Mouse (Mus musculus): Measurements from ENCODE around the gene Pcyox1. TPM values are rescaled to one million over a fixed set of nuclear protein-coding genes. Genes with fewer than 3 reads are reported as not detected.

Gene Pcyox1
- total RNA-seq (2021): 208 and 254 TPM in 2 replicates
- long read RNA-seq, full-length matches to known transcripts: 145 of 225 reads
- long read RNA-seq, partial matches to known transcripts: 29 of 225 reads
- long read RNA-seq, other reads (novel, unspliced or antisense): 51 of 225 reads

- peak; percentile 90 for DNase-seq
Measured at GRCm38 (mm10) chr6:86396581-86397256, at the start of gene Pcyox1. Gene Pcyox1 (minus strand): TSS chr6:86397154.

GRCm38 (mm10) chr6:86445551-86445950, 48.6 kb upstream of the Pcyox1 start:
- no peak for DNase-seq

- no peak for DNase-seq
Measured at GRCm38 (mm10) chr6:86441571-86441970, 44.6 kb upstream of the Pcyox1 start.

GRCm38 (mm10) chr6:86439531-86439930, 42.6 kb upstream of the Pcyox1 start:
- no peak for DNase-seq

GRCm38 (mm10) chr6:86439119-86439496, 42.2 kb upstream of the Pcyox1 start:
- no peak for DNase-seq

GRCm38 (mm10) chr6:86438272-86439118, 41.5 kb upstream of the Pcyox1 start, which contains the start of gene C87436:
Gene C87436 (plus strand): TSS chr6:86438374.
- peak; percentile 94 for DNase-seq

GRCm38 (mm10) chr6:86437711-86438110, 40.8 kb upstream of the Pcyox1 start:
- DNase-seq: peak; percentile 41

GRCm38 (mm10) chr6:86433696-86434095, 36.7 kb upstream of the Pcyox1 start:
- no peak for DNase-seq

GRCm38 (mm10) chr6:86431531-86431930, 34.6 kb upstream of the Pcyox1 start:
- DNase-seq: no peak

GRCm38 (mm10) chr6:86426358-86426757, 29.4 kb upstream of the Pcyox1 start, which contains the start of gene Gm44790:
Gene Gm44790 (plus strand): TSS chr6:86426658.
- no peak for DNase-seq

- no peak for DNase-seq
Measured at GRCm38 (mm10) chr6:86420491-86420890, 23.5 kb upstream of the Pcyox1 start.

GRCm38 (mm10) chr6:86419239-86419638, 22.3 kb upstream of the Pcyox1 start:
- DNase-seq: no peak

GRCm38 (mm10) chr6:86418711-86419110, 21.8 kb upstream of the Pcyox1 start:
- DNase-seq: no peak

GRCm38 (mm10) chr6:86406306-86406705, 9.4 kb upstream of the Pcyox1 start:
- no peak for DNase-seq

GRCm38 (mm10) chr6:86404996-86405395, 8.0 kb upstream of the Pcyox1 start:
- no peak for DNase-seq

- peak; percentile 97 for DNase-seq
Measured at GRCm38 (mm10) chr6:86404100-86404861, 7.3 kb upstream of the Pcyox1 start, which contains the start of gene Tia1. Gene Tia1 (plus strand): TSS chr6:86404219.

GRCm38 (mm10) chr6:86403728-86404099, 6.8 kb upstream of the Pcyox1 start:
- peak; percentile 83 for DNase-seq

GRCm38 (mm10) chr6:86402681-86403607, 6.0 kb upstream of the Pcyox1 start:
- no peak for DNase-seq

- DNase-seq: peak; percentile 67
Measured at GRCm38 (mm10) chr6:86400972-86401371, 4.0 kb upstream of the Pcyox1 start.

GRCm38 (mm10) chr6:86399995-86400394, 3.0 kb upstream of the Pcyox1 start:
- DNase-seq: no peak

- no peak for DNase-seq
Measured at GRCm38 (mm10) chr6:86398986-86399385, 2.0 kb upstream of the Pcyox1 start.
